Mouse (Mus musculus) splenic B cell, adult 2 months (primary cell): ENCODE results near the gene Gcnt7.

ENCODE experiments used
- DNase-seq: peaks from one replicate; pipeline ENCODE4 v3.0.0-alpha.2; 2011; ENCODE audit warnings: low read depth, low spot score
- H3K27me3 ChIP-seq: 2 replicates; pipeline ENCODE4 v1.6.1; 2012; ENCODE audit warnings: mild to moderate bottlenecking, low read length, moderate library complexity, mixed read lengths; ENCODE audit not compliant: control insufficient read depth, poor library complexity, insufficient read depth, severe bottlenecking
- H3K36me3 ChIP-seq: 2 replicates; pipeline ENCODE4 v1.6.1; 2012; ENCODE audit warnings: mild to moderate bottlenecking, low read length, moderate library complexity, mixed read lengths; ENCODE audit not compliant: control insufficient read depth, poor library complexity, insufficient read depth, severe bottlenecking

Gcnt7 gene

GRCm38 (mm10) chr2:172404239-172404638 lies 54.2 kb downstream of the Gcnt7 start:
- Histone ChIP-seq H3K27me3 (no peaks in the 10 kb centered on the region), H3K36me3 (no peaks in the 10 kb centered on the region)
- no peak for DNase-seq

GRCm38 (mm10) chr2:172401116-172401825 lies 57.1 kb downstream of the Gcnt7 start:
- no peaks in the 10 kb centered on the region for H3K27me3 ChIP-seq
- H3K36me3 ChIP-seq = no peaks in the 10 kb centered on the region
- DNase-seq = peak; percentile 95
